Mouse (Mus musculus): Measurements from ENCODE around the gene Traf2. TPM values are rescaled to one million over a fixed set of nuclear protein-coding genes. Genes with fewer than 3 reads are reported as not detected.

Gene Traf2
- total RNA-seq (2014; rRNA removed): 8.0 and 9.6 TPM in 2 replicates
- 7.8 and 9.2 TPM in 2 replicates for polyA plus RNA-seq (2015; fragmentation: Nextera tagmentation; extraction: Ambion mirVana)

DNA sequence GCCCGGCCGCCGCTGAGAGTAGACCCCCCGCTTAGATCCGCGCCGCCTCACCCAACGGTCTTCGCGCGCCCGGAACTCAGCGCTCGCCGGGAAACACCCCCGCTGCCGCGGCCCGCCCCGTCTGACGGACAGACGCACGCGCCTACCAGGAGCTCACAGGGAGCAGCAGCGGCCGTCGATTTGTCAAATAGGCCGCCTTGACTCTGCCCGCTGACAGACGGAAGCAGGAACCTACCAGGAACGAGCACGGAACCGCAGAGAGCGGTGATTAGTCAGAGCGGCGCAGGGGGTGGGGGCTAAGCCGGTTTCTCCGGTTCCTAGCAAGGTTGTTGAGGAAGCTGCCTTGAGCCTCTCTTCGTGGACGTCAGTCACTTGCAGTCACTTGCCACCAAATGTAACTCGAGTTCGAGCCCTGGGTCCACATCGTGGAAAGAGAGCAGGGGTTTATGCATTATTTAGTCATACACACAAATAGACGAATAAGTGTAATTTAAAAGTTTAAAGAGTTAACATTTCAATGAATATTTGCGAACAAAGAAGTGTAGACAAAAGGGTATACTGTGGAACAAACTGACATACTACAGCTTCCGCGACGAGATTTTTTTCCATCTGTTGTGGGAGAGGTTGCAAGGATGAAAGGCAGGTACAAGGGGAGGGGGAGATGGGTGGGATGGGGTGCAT, at the start of gene Traf2:
Gene Traf2 (minus strand): TSS at position 130 of the 681 bp plus-strand sequence.
- Histone ChIP-seq H3K27ac (ENCODE audit: low read depth, low read length) (peak within 1 kb of the TSS; percentile 35; the same call in 1 of the 2 replicates), H3K36me3 (ENCODE audit: insufficient read depth) (no peaks in the 10 kb centered on the region), H3K4me1 (ENCODE audit: insufficient read depth) (peaks cover 10% of the 10 kb centered on the region), H3K4me3 (ENCODE audit: low read depth, low read length) (peak within 1 kb of the TSS; percentile 76), H3K9me3 (ENCODE audit: low read length) (no peaks in the 10 kb centered on the region), H3K27me3 (ENCODE audit: insufficient read depth, low read length) (no peaks in the 10 kb centered on the region), H3K9ac (peak within 1 kb of the TSS; percentile 53), H3K4me2 (ENCODE audit: low read depth) (peak within 1 kb of the TSS; percentile 70)
- 3% methylated on average over 48 of the region's 48 CpGs for WGBS
- ATAC-seq (peak; percentile 100), DNase-seq (peak; percentile 99)
- TF ChIP-seq CTCF (IDR thresholded peaks at IDR 0.05; ENCODE audit: low read depth): no peak

DNA sequence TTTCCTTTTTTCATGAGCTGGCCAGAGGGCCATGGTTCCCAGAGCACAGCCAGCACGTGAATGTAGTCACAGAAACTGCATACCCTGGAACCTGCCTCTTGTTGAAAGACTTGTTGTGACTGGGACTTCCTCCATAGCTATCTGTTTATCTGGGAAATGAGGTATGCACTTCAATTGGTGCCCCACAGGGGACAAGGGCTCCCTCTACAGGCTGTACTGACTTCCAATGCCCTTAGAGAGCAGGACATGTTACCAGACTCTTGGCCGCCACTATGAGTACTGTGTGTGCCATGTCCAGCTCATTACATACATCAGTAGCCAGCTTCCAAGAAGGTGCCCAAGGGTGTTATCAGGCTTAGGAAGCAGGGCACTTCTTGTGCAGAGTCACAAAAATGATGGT, 45.1 kb upstream of the Traf2 start:
- DNase-seq (no peak), ATAC-seq (no peak)
- Histone ChIP-seq H3K9me3 (ENCODE audit: low read length) (no peaks in the 10 kb centered on the region), H3K4me1 (ENCODE audit: insufficient read depth) (no peaks in the 10 kb centered on the region), H3K27ac (ENCODE audit: low read depth, low read length) (no peak overlapping the region), H3K36me3 (ENCODE audit: insufficient read depth) (peaks cover 71% of the 10 kb centered on the region), H3K27me3 (ENCODE audit: insufficient read depth, low read length) (no peaks in the 10 kb centered on the region), H3K4me2 (ENCODE audit: low read depth) (no peak overlapping the region), H3K4me3 (ENCODE audit: low read depth, low read length) (no peak overlapping the region), H3K9ac (no peak overlapping the region)
- WGBS: 85% methylated on average over 2 of the region's 2 CpGs
- peak; percentile 43 for TF ChIP-seq CTCF (IDR thresholded peaks at IDR 0.05; ENCODE audit: low read depth)

DNA sequence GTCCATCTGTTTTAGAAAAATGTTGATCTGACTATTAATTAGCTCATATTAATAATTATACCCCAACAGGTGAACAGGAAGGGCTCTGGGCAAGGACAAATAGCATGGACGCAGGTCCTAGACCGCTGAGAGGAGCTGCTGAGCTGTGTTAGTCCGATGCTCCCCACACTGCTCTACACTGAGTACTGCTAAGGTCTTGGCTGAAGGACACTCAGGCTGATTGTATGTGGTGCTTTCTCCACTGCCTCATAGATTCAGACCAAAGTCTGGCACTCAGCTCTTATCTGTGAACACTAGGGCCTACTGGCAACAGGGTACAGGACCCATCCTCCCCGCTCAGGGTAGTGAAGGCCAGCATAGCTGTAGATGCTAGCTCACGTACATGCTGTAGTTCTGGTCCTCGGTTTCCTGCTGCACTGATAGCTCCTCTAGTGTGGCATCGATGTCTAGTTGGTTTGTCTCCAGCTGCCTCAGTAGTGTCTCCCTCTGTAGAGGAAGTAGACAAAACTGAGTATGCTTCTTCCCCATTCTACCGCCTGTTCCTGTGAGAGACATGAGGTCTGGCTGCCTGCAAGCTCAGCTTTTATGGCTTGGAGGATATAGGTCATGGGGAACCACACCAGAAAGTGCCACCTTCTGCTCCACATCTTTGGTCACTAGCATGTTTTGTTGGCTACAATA, 41.6 kb upstream of the Traf2 start:
- no peak overlapping the region for H3K9ac ChIP-seq
- peaks cover 73% of the 10 kb centered on the region for H3K36me3 ChIP-seq (ENCODE audit: insufficient read depth)
- no peak for TF ChIP-seq CTCF (IDR thresholded peaks at IDR 0.05; ENCODE audit: low read depth)
- H3K9me3 ChIP-seq (ENCODE audit: low read length): no peaks in the 10 kb centered on the region
- H3K27ac ChIP-seq (ENCODE audit: low read depth, low read length): no peak overlapping the region
- 94% methylated on average over 8 of the region's 8 CpGs for WGBS
- no peak overlapping the region for H3K4me3 ChIP-seq (ENCODE audit: low read depth, low read length)
- no peak overlapping the region for H3K4me2 ChIP-seq (ENCODE audit: low read depth)
- H3K27me3 ChIP-seq (ENCODE audit: insufficient read depth, low read length): no peaks in the 10 kb centered on the region
- H3K4me1 ChIP-seq (ENCODE audit: insufficient read depth): no peaks in the 10 kb centered on the region
- no peak for ATAC-seq
- DNase-seq: no peak

DNA sequence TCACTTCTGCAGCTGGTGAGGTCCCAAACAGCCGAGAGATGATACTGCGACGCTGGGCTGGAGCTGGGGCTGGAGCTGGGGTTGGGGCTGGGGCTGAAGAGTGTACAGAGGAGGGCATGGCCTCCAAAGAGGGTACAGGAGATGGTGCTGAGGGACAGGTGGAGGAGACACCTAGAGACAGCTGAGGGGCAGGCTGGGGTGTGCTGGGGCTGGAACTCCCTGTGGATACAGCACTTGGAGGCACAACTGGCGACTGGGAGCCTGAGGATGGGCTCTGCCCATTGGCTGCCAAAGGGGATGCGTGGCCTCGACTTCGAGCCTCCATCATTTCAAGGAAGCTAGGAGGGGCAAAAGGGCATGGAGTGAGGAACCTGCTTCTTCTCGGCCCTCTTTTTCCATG, 40.5 kb upstream of the Traf2 start:
- no peaks in the 10 kb centered on the region for H3K27me3 ChIP-seq (ENCODE audit: insufficient read depth, low read length)
- H3K4me1 ChIP-seq (ENCODE audit: insufficient read depth): peaks cover 8% of the 10 kb centered on the region
- no peak overlapping the region for H3K4me3 ChIP-seq (ENCODE audit: low read depth, low read length)
- WGBS: 91% methylated on average over 8 of the region's 8 CpGs
- TF ChIP-seq CTCF (IDR thresholded peaks at IDR 0.05; ENCODE audit: low read depth): no peak
- H3K9me3 ChIP-seq (ENCODE audit: low read length): no peaks in the 10 kb centered on the region
- ATAC-seq (no peak), DNase-seq (no peak)
- no peak overlapping the region for H3K4me2 ChIP-seq (ENCODE audit: low read depth)
- no peak overlapping the region for H3K27ac ChIP-seq (ENCODE audit: low read depth, low read length)
- peaks cover 68% of the 10 kb centered on the region for H3K36me3 ChIP-seq (ENCODE audit: insufficient read depth)
- H3K9ac ChIP-seq: no peak overlapping the region

DNA sequence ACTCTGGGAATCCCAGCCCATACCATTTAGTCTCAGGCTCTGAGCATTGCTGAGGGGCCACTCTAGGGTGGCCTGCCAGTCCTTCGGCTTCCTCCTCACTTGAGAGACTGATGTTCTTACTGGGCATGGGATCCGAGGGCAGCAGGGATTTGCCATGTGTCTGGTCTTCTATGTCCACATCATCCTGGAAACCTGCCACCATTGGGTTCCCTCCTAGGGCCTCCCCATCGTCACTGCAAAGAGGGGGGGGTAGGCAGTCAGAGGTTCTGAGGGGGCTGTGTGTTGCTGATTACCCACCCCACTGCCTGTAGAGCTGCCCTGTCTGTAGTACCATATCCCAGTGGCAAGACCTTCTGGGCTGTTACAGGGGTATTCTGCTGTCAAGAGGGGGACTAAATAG, 38.9 kb upstream of the Traf2 start:
- H3K9ac ChIP-seq: no peak overlapping the region
- no peak overlapping the region for H3K4me3 ChIP-seq (ENCODE audit: low read depth, low read length)
- no peaks in the 10 kb centered on the region for H3K9me3 ChIP-seq (ENCODE audit: low read length)
- WGBS: 81% methylated on average over 3 of the region's 3 CpGs
- no peaks in the 10 kb centered on the region for H3K27me3 ChIP-seq (ENCODE audit: insufficient read depth, low read length)
- H3K4me1 ChIP-seq (ENCODE audit: insufficient read depth): peaks cover 20% of the 10 kb centered on the region
- no peak for TF ChIP-seq CTCF (IDR thresholded peaks at IDR 0.05; ENCODE audit: low read depth)
- no peak overlapping the region for H3K4me2 ChIP-seq (ENCODE audit: low read depth)
- no peak for ATAC-seq
- H3K36me3 ChIP-seq (ENCODE audit: insufficient read depth): peaks cover 52% of the 10 kb centered on the region
- DNase-seq: no peak
- no peak overlapping the region for H3K27ac ChIP-seq (ENCODE audit: low read depth, low read length)

DNA sequence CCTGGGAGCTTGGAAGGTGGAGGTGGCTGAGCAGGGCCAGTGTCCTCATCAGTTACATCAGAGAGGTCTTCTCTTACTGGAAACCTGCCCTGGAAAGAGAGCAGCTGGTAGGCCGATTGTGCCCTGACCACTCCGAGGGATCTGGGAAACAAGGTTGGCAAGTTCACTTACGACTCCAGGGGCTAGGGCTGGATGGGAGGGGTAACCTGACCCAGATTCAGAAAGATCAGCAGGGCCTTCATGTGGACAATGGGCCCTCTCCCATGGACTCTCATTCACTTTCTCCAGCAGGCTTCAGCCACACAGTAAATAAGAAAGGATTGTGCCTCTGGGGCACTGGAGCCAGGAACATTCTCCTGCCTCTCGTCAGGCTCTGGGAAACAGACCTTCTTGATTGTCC, 38.1 kb upstream of the Traf2 start:
- Histone ChIP-seq H3K4me2 (ENCODE audit: low read depth) (no peak overlapping the region), H3K27me3 (ENCODE audit: insufficient read depth, low read length) (peaks cover 3% of the 10 kb centered on the region), H3K36me3 (ENCODE audit: insufficient read depth) (peaks cover 44% of the 10 kb centered on the region), H3K27ac (ENCODE audit: low read depth, low read length) (no peak overlapping the region), H3K9me3 (ENCODE audit: low read length) (no peaks in the 10 kb centered on the region), H3K9ac (no peak overlapping the region), H3K4me3 (ENCODE audit: low read depth, low read length) (no peak overlapping the region), H3K4me1 (ENCODE audit: insufficient read depth) (peaks cover 24% of the 10 kb centered on the region)
- DNase-seq: no peak
- ATAC-seq: no peak
- TF ChIP-seq CTCF (IDR thresholded peaks at IDR 0.05; ENCODE audit: low read depth): no peak
- 64% methylated on average over 4 of the region's 4 CpGs for WGBS

DNA sequence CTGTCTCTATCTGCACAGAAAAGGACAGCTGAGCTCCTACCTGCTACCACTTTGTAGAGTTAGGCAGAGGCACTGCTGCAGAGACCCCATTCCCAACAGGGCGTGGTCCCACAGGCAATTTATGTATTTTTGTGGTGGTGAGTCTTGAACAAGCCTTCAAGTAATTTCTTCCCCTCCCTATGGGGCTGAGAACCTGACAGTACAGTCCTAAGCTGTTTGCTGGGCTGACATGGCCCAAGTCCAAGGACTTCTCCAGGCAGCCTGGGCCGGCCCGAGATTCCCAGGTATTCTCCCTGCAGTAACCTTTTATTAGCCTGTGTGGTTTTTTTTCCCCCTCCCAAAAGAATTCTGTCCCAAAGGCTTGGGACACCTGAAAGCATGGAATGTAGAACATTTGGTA, 37.4 kb upstream of the Traf2 start:
- 87% methylated on average over 3 of the region's 3 CpGs for WGBS
- H3K4me2 ChIP-seq (ENCODE audit: low read depth): no peak overlapping the region
- ATAC-seq: no peak
- H3K36me3 ChIP-seq (ENCODE audit: insufficient read depth): peaks cover 46% of the 10 kb centered on the region
- H3K4me1 ChIP-seq (ENCODE audit: insufficient read depth): peaks cover 24% of the 10 kb centered on the region
- H3K27ac ChIP-seq (ENCODE audit: low read depth, low read length): no peak overlapping the region
- no peak for DNase-seq
- no peak overlapping the region for H3K9ac ChIP-seq
- H3K4me3 ChIP-seq (ENCODE audit: low read depth, low read length): no peak overlapping the region
- H3K9me3 ChIP-seq (ENCODE audit: low read length): no peaks in the 10 kb centered on the region
- TF ChIP-seq CTCF (IDR thresholded peaks at IDR 0.05; ENCODE audit: low read depth): no peak
- peaks cover 10% of the 10 kb centered on the region for H3K27me3 ChIP-seq (ENCODE audit: insufficient read depth, low read length)
